Mouse (Mus musculus) testis, adult 2 months (tissue): Measurements from ENCODE around the gene Hoxa1.

Source experiments
- CTCF ChIP-seq: fragments of 200-500 bp; IDR thresholded peaks from 2 replicates; pipeline ENCODE4 v1.5.1; 2012; ENCODE audit warnings: low read depth, mild to moderate bottlenecking, inconsistent platforms, low read length, moderate library complexity; ENCODE audit not compliant: control insufficient read depth, insufficient read depth, insufficient replicate concordance
- POLR2A ChIP-seq: fragments of 200-500 bp; IDR thresholded peaks from 2 replicates; pipeline ENCODE4 v1.6.1; 2012; ENCODE audit warnings: low read depth, mild to moderate bottlenecking, inconsistent platforms, low read length, moderate library complexity; ENCODE audit not compliant: control insufficient read depth

GRCm38 (mm10) chr6:52200073-52200750, 42.1 kb upstream of the Hoxa1 start:
- no peak for TF ChIP-seq CTCF
- no peak for TF ChIP-seq POLR2A
